Mouse (Mus musculus): ENCODE measurements around the gene Ebf1.
"Not testable (repeated sequence)": the region's sequence is repeated elsewhere in the genome, so short reads cannot be mapped to it uniquely, and the experiment has no call there.

The Ebf1 gene

DNA sequence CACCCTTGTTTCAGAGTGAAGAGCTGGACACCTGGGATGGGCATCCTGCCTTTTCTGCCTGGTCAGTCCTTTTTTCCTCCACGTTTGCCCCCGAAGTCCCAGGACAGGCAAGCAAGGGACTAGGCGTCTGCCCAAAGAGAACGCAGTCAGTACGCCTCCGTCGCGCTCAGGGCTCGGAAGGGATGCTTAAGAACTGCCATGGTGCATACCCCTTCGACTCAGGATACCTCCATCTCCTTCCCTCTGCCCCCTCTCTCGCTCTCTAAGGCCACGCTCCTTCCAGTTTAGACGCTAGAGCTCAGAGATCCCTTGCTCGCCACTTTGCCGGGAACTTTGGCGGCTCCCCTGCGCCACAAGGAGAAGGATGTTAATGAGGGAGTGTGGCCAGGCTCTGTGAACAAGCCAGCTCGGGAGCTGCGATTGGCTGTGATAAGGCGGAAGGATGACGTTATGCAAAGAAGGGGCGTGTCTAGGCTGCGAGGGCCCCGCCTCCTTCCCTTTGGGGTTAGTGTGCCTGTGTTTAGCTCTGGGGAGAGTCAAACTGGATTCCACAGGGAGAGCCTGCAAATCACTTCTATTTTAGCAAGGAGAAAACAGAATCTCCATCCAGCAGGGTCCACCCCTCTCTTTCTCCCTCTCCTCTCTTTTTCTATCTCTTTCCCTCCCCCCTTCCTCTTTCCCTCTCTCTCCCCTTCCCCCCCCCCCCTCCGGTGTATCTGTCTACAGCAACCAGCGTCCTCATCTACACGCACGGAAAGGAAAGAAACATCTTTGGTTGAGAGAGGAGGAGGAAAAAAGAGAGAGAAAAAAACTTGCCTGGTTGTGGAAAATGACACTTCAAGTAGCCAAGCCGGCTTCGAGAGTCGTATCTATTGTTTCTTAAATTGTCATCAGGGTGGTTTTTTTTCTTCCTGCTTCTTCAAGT lies at the start of gene Ebf1:
Gene Ebf1 (plus strand): TSS at position 530 of the 925 bp plus-strand sequence.
- peak; percentile 93 to 95 for DNase-seq

DNA sequence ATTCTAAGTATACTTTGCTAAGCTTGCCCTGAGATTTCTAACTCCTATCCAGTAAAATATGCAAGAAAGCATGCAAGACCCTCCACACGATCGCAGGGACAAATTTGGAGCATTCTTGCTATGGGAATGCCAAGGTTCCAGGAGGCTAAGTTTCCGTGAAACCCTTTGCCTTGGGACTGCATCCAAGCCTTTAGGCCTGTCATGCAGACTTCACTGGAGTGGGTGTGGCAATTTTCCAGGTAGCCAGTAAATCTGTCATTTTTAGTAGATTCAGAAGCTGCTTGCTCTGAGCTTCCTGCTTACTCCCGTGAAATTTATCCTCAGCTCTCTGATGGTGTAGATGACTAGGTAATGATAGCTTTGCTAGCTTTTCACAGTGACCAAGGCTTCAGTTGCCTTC lies 46.8 kb upstream of the Ebf1 start:
- not testable (repeated sequence) for DNase-seq

- DNase-seq = no peak
Observed at GRCm38 (mm10) chr11:44572781-44573180, 44.3 kb upstream of the Ebf1 start.

GRCm38 (mm10) chr11:44573396-44573795 lies 43.7 kb upstream of the Ebf1 start:
- no peak for DNase-seq

- no peak for DNase-seq
Observed at GRCm38 (mm10) chr11:44574391-44574790, 42.7 kb upstream of the Ebf1 start.

DNA sequence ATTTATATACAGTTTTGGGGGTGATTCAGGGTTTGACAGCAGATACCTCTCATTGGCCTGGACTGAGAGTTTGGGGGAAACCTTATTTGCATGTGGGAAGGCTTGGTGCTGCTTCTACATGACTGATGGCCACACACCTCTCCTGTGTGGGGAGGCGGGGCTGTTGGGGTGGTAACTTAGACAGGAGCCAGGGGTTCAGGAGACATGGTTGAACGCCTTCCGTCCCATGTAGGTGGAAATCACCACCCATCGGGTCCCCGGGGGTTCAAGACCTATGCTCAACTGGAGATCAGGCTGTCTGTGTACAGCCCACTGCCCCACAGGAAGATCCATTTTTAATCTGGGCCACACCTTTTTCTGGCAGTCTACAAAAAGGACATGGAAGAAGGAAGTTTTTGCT lies 42.3 kb upstream of the Ebf1 start:
- no peak for DNase-seq

- DNase-seq = no peak
Observed at GRCm38 (mm10) chr11:44577911-44578310, 39.2 kb upstream of the Ebf1 start.

DNA sequence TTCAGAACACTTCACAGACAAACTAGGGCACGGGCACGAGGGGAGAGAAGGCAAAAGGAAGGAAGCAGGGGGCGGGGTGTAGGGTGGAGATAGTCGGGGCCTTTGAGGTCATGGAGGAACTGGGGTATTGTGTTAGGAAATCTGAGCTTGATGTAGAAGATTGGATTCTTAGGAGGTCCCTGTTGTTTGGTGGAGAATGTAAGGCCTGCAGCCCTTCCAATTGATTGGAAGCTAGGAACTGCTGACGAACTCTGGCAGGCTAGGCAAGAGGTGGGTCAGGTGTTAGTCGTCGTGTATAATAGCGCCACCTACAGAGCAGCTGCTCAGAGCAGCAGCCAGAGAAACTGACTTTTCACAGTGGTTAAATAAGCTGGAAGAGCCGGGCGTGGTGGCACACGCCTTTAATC lies 35.8 kb upstream of the Ebf1 start:
- peak; percentile 39 to 65 for DNase-seq

DNA sequence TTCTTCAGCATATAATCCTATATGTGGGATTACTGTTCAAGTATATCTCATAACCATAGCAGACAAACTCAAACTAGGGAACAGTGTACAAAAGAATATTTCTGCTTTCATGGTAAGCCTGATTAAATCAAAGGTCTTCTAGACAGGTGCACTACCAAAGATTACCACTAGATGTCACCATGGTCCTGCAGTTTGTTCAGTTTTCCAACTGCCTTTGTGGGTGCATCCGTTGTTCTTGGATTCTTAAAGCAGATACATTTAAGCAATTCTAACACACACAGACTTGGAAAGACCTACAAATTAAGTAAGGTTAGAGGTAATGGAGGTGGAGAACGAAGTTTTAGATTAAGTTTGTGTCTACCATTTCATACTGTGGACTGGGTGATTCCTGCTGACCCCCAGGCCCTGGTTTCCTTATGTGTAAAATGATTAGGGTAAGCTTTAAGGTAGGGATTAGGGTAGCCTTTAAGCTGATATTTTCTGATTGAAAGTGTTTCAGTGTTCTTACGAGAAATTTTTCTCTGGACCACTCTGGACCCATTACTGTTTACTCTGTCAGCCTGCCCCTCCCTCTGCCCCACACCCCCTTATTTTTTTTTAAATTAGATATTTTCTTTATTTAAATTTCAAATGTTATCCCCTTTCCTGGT lies 30.9 kb upstream of the Ebf1 start:
- peak; percentile 52 to 63 for DNase-seq

DNA sequence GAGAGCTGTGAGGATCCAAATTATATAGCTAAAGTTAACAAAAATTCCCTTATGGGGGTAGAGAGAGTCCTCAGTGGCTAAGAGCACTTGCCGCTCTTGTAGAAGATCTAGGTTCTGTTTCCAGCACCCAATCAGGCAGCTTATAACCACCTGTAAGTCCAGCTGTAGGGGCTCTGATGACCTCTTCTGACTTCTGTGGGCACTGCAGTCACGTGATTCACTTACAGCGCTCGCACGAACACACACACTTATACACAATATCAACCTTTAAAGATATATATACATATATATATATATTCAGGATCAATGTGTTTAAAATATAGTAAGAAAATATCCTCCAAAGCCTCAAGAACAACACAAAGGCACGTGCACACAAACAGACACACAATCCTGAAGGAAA lies 24.1 kb upstream of the Ebf1 start:
- DNase-seq = no peak

DNA sequence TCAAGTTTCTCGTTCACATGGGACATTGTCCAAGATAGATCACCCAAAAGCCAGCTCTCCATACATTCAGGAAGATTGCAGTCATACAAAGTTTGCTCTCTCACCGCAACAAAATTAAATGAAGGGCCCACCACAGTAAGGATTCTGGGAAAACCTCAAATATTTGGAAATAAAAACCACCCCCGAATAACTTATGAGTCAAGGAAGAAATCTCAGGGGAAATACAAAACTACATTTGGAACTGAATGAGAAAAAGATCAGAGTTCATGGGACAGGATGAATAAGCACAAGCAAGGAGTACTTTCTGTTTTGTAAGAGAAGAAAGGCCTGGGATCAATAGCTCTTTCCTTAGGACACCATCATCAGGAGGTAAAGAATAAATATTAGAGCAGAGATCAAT lies 22.3 kb upstream of the Ebf1 start:
- no peak for DNase-seq

DNA sequence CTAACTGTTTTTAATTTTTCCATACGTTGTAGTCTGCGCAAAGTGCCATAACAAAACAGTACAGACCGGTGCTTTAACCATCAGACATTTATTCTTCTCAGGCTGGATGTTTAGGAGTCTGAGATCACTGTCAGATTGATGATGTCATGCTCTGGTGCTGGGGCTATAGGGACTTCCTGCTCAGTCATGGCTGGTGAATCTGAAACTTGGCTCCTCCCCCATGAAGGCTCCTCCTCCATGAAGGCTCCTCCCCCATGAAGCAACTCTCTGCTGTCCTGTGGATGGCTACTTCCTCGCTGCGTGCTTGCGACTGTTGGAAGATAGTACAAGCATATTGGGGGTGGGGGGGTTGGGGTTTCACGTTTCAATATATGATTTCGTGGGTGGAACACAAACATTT lies 10.2 kb upstream of the Ebf1 start:
- DNase-seq = no peak

DNA sequence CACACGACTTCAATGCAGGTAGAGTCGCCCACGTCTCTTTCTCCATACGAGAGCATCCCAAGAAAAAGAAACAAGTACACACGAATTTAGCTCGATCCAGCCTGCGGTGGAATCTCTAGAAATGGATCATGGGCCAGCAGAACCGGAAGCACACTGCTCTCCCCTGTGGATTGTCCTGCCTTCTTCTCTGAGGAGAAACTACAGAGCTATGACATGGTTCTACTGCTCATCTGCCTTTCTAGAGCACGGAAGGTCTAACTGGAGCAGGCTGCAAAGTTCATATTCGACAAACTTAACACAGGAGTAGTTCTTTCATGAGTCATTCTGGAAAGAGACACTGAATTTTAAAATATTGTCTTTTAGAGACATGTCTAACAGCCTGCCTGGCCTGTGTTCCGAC lies 8.5 kb upstream of the Ebf1 start:
- DNase-seq = no peak

DNA sequence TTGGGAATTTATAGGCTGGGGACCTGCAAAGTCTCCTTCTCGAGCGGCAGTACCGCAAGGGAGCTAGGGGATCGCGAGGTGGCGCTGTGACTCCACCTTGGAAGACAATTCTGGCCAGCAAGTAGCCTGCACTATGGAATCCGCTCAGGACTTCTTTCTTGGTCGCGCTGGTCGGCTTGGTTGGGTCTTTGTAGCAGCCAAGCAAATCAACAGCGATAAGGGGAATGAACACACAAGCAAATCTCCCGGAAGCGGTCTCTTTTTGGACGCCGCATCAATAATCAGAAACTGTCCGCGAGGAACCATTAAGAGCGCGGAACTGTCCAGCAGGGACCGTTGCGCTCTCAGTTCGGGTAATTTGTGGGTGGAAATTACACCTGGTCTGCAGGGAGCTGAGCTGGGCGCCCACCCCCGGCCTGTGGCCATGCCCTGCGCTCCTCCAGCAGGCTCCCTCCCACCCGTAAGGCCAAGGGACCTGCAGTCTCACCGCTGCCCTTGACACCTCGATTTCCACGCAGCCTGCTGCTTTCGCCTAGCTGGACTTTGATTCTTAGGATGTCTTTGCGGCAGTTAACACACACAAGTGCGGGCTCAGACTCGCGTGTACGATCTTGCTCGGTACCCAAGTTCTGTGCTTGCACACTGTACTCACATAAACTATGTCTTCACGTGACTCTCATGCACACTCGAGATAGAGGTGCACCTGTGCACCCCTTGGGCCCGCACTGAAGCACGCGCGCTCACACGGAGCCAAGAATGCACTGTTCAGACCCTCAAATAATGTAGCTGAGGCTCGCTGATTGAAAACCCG lies 5.9 kb upstream of the Ebf1 start:
- peak; percentile 95 to 97 for DNase-seq

DNA sequence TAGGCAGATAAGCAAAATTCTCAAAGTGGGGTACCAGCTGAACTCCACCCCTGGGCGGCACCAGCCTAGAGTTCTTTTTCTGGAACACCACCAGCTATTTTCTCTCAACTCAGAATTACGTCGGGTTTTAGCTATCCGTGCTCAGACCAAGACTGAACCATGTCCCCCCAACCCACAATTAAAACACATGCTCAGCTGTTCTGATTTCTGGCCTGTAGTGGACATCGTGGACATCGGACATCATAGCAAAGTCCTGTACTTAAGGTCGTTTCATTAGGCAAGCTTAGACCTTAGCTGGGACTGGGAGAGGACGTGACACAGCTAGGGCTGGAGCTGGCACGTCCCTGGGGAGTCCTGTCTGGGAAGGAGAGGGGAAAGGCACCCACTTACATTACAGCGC lies 5.0 kb upstream of the Ebf1 start:
- no peak for DNase-seq

GRCm38 (mm10) chr11:44612681-44613410 lies 4.3 kb upstream of the Ebf1 start:
- peak; percentile 59 to 60 for DNase-seq

DNA sequence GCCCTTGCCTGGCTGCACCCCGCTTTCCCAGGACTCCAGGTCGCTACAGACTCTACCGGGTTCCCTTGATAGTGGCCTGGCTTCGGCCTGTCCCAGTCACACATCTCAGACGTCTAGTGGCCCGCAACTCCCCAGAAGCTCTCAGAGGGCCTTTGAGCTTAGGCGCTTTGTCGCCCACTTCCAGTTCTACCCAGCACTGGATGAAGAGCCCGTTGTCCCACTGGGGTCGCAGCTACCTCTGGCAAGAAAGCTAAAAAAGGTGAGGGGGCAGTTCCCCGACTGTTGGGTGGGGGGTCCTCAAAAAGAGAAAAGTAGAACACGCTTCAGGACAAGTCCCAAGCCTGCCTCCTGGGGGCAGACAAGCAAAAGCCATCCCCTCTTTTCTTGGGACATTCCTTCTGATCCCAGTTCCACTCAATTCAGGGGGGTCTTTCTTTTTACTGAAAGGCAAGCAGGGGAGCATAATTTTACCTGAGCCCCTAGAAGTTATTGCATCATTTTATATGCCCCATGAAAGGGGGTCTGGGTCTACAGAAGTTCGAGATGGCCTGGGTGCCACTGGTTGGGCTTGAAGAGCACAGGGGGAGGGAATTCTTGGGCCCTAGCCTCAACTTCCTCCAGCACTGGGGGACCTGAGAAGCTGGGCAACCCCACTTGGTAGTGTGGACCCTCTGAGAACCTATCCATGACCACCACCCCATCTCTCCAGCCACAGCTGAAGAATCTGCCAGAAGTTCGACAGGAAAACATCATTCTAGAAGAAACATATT lies 3.5 kb upstream of the Ebf1 start:
- peak; percentile 49 to 62 for DNase-seq

DNA sequence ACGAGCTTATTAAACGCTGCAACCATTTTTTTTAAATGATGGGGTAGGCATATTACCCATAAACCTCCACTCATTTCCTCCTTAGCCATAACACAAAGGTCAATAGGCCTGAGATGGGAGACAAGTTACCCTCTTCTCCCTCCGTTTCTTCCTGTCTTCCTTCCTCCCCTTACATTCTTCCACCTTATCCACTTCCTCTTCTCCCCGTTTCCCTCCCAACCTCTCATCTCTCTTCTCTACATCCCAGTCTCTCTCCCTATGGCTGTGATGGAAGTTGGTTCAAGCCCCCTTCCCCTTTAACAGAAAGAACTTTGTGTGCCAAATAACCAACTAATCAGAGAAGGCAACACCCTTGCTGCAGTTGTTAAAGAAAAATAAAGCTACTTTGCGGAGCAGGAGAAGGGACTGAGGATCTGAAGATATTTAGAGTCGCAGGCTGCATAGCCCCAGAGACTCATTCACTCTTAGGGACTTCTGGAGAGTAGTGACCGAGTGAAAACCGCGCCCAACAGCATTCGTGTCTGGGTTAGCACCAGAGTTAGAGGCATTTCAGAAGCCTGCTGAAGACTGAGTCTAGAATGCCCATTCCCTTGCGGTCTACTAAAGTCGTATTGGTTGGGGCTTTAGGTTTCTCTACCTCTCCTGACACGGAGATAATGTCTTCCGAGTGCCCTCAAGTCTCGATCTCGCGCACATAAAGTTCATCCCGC lies 884 bp upstream of the Ebf1 start:
- peak in 1 of 2 experiments; percentile 35 for DNase-seq

DNA sequence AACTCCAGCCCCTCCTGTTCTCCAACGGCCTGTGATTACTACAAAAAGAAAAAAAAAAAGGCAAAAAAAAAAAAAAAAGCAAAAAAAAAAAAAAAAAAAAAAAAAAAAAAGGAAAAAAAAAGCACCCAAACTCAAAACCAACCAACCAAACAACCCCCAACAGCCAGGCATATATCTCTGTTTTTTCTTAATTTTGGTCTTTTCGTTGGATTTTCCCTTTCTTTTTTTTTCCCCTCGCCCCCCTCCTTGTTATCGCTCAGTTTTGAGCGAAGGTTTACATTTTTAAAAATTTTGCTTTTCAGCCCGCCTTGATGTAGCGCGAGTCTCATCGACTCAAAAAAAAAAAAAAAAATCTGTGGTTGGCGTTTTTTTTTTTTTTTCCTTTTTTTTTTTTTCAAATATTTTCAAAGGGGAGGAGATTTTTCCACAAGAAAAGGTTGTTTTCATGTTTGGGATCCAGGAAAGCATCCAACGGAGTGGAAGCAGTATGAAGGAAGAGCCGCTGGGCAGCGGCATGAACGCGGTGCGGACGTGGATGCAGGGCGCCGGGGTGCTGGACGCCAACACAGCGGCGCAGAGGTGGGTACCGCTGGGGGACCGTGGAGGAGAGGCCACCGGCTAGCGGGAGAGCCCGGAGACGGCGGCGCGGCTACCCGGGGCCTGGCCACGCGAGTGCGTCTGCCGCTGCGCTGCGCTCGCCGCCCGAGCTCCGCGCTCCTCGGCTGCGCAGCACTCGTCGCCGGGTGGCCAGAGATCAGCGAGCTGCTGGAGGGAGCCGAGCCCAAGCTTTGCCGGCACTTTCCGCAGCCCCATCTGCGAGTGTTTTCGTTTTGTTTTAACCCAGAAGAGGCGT lies 843 bp downstream of the Ebf1 start:
- peak; percentile 65 to 77 for DNase-seq

Data from kidney, postnatal 4 days (tissue).